Mouse (Mus musculus) small intestine, adult 2 months (tissue): ENCODE results near the gene Fbxo42. TPM values are rescaled to one million over a fixed set of nuclear protein-coding genes. Genes with fewer than 3 reads are reported as not detected.

ENCODE experiments used
- H3K27ac ChIP-seq: fragments of 200-500 bp; 2 replicates; pipeline ENCODE4 v1.5.1; 2012; ENCODE audit warnings: low read depth, low read length, control low read depth, inconsistent platforms; ENCODE audit not compliant: insufficient read depth
- H3K27me3 ChIP-seq: fragments of 200-500 bp; 2 replicates; pipeline ENCODE4 v1.6.1; 2012; ENCODE audit warnings: mild to moderate bottlenecking, moderate library complexity, low read length, inconsistent platforms; ENCODE audit not compliant: control insufficient read depth, insufficient read depth
- H3K36me3 ChIP-seq: fragments of 200-500 bp; 2 replicates; pipeline ENCODE4 v1.6.1; 2012; ENCODE audit warnings: mild to moderate bottlenecking, low read length, control low read depth, inconsistent platforms; ENCODE audit not compliant: control insufficient read depth, insufficient read depth
- H3K4me1 ChIP-seq: fragments of 200-500 bp; 2 replicates; pipeline ENCODE4 v1.6.1; 2012; ENCODE audit warnings: low read length, inconsistent platforms, mixed read lengths; ENCODE audit not compliant: control insufficient read depth, insufficient read depth, insufficient read length
- H3K4me3 ChIP-seq: fragments of 200-500 bp; 2 replicates; pipeline ENCODE4 v1.5.1; 2012; ENCODE audit warnings: low read depth, mild to moderate bottlenecking, control low read depth, inconsistent platforms, low read length, moderate library complexity
- CTCF ChIP-seq: fragments of 200-500 bp; IDR thresholded peaks from 2 replicates; pipeline ENCODE4 v1.5.1; 2012; ENCODE audit warnings: low read depth, mild to moderate bottlenecking, control low read depth, inconsistent platforms, low read length, moderate library complexity, mixed read lengths; ENCODE audit not compliant: insufficient replicate concordance, insufficient read length; ENCODE audit errors: extremely low read depth
- POLR2A ChIP-seq: fragments of 200-500 bp; IDR thresholded peaks from 2 replicates; pipeline ENCODE4 v1.6.1; 2012; ENCODE audit warnings: low read depth, mild to moderate bottlenecking, control low read depth, inconsistent platforms, low read length, moderate library complexity
- WGBS: fragments of 180-500 bp; shearing (Covaris S2); methylation state at CpG from one replicate; pipeline ENCODE4 v1.1.7; 2018; 5-methylcytosine and 5-hydroxymethylcytosine counted together
- polyA plus RNA-seq: library from polyadenylated mRNA; depleted of rRNA; stranded (reverse); fragments of >200 nt; gene quantifications from 2 replicates; pipeline ENCODE4 v1.2.3, GENCODE M21; 2012

The Fbxo42 gene
- polyA plus RNA-seq, 1 experiment: 13.1 TPM

DNA sequence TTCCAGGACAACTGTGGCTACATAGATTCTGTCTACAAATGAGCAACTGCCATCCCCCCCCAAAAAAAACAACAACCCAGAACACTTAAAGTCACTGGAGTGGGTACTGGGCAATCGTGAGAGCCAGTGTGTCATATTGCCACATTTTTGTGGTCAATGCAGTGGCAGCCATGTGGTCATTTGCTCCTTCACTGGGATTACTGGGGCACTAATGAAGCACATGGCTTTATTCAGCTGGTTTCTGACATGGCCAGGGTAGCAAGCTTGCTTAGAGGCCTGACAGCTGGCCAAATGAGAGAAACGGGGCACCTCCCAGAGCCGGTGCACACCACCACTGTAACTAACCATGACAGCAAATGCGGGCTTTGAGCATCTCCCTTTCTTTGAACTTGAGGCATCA lies 30.8 kb downstream of the Fbxo42 start:
- Histone ChIP-seq H3K27ac (no peak overlapping the region), H3K4me1 (no peaks in the 10 kb centered on the region), H3K36me3 (peaks cover 20% of the 10 kb centered on the region), H3K27me3 (no peaks in the 10 kb centered on the region), H3K4me3 (no peak overlapping the region)
- WGBS: 88% methylated on average over 4 of the region's 4 CpGs
- TF ChIP-seq CTCF (no peak), POLR2A (no peak)

DNA sequence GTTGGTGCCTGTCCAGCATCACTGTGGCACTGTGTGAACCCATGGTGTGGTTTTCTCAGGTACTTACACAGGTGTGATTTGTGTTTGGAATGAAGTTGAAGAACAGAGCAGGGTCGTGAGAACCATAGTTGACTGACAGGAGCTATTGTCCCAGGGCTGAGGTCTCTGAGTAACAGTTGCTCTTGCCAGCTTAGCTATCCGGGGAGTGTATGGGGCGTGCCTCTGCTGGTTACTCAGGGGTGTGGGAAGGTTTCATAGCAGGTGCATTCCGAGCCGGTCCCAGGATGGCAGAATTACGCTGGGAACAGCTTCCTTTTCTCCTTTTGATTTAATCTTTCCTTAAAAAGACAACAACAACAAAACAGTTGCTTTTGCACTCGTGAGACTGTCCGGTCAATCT lies 33.1 kb downstream of the Fbxo42 start:
- peaks cover 20% of the 10 kb centered on the region for H3K36me3 ChIP-seq
- H3K4me1 ChIP-seq: no peaks in the 10 kb centered on the region
- WGBS: 64% methylated on average over 8 of the region's 8 CpGs
- H3K27ac ChIP-seq: no peak overlapping the region
- H3K4me3 ChIP-seq: no peak overlapping the region
- TF ChIP-seq POLR2A: no peak
- no peak for TF ChIP-seq CTCF
- no peaks in the 10 kb centered on the region for H3K27me3 ChIP-seq

DNA sequence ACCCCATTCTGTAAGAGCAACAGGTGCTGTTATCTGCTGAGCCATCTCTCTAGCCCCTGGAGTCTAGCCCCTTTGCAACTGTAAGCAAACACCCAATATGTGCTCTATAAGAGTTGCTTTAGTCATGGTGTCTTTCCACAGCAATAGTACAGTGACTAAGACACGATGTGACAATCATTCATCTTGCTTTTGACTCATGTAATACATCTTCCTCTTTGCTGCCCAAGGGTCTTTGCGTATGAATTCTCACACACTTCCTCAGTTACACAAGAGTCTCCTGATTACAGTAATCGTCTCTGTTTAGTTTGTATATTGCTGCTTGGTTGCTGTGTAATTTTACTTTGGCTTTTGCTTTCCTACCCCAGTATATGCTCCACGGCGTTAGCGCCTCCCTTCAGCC lies 34.3 kb downstream of the Fbxo42 start:
- 87% methylated on average over 6 of the region's 6 CpGs for WGBS
- peaks cover 18% of the 10 kb centered on the region for H3K36me3 ChIP-seq
- H3K4me3 ChIP-seq: no peak overlapping the region
- no peaks in the 10 kb centered on the region for H3K4me1 ChIP-seq
- H3K27me3 ChIP-seq: no peaks in the 10 kb centered on the region
- TF ChIP-seq POLR2A (no peak), CTCF (no peak)
- H3K27ac ChIP-seq: no peak overlapping the region

DNA sequence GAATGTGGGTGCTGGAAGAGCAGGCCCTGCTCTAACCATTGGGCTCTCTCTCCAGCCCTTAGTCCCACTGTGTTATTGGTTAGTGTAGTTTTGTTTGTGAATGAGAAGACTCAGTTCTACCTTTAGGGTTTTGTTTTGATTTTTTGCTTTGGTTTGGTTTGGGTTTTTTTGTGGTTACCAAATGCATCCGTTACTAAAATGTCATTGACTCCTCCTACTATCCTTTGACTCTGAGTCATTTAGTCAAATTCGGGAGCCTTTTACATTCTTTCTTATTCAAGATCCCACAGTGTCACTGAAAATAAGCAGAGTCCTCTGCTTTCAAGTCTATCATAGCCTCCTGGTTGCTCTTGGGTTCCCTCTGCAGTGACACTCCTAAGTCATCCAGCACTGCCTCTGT lies 36.2 kb downstream of the Fbxo42 start:
- 80% methylated on average over 2 of the region's 2 CpGs for WGBS
- no peak for TF ChIP-seq POLR2A
- TF ChIP-seq CTCF: no peak
- no peak overlapping the region for H3K4me3 ChIP-seq
- no peak overlapping the region for H3K27ac ChIP-seq
- H3K36me3 ChIP-seq: peaks cover 19% of the 10 kb centered on the region
- H3K4me1 ChIP-seq: no peaks in the 10 kb centered on the region
- H3K27me3 ChIP-seq: no peaks in the 10 kb centered on the region

DNA sequence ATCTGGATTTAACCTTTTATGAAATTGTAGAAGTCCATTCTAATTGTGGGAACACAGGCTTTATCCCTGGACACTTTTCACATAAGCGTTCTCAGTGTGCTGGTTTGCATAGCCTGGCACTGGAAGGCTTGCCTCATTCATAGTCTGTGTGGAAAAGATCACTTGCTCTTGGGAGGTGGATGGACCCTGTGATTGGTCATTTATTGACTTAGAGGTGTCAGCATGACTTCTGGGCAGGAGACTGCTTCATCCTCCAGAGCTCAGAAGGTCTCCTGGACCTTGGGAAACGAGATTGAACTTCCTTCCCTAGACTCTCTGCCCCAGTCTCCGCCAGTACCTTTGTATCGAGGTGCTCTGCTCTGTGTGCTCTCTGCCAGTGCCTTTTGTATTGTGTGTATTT lies 36.7 kb downstream of the Fbxo42 start:
- H3K4me1 ChIP-seq: no peaks in the 10 kb centered on the region
- WGBS: 90% methylated on average over 4 of the region's 4 CpGs
- H3K27ac ChIP-seq: no peak overlapping the region
- no peaks in the 10 kb centered on the region for H3K27me3 ChIP-seq
- H3K36me3 ChIP-seq: peaks cover 18% of the 10 kb centered on the region
- H3K4me3 ChIP-seq: no peak overlapping the region
- no peak for TF ChIP-seq CTCF
- no peak for TF ChIP-seq POLR2A

DNA sequence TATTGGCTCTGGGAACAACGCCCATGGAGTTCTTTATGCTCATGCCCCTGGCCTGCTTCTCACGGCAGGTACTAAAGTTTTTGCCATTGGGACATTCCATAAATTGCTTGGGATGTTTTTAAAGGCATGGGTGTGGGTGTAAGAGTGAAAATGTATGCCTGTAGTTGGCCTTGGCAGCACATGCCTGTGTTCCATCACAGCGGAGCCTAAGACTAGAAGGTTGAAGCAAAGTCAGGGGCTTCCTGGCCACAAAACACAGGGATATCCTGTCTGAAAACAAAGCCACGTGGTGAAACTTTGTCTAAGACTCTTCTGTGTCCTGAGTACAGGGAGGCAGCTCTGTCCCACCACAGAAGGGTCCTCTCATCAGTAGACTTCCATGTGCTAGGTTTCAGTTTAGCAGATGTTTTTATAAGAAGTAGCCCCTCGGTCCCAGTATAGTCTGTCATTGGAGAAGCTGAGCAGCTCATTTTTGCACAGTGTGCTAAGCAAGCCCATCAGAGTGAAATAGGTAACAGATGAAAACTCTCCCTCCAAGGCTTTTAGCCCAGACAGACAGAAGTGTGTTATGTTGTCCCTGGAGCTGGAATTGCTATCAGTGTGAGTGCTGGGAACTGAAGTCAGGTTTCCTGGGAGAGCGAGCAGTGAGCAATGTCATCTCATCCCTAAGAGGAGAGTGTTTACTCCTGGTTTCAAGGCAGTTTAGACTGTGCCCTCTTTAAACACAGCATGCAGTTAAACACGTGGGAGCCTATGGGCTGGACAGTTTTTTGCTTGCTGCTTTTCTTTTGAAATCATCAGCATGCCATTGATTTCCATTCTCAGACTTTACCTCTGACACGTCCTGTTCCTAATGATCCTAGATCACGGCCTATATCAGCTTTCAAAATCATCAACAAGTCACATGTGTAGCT lies 39.5 kb downstream of the Fbxo42 start:
- 58% methylated on average over 9 of the region's 9 CpGs for WGBS
- H3K36me3 ChIP-seq: peaks cover 18% of the 10 kb centered on the region
- H3K27me3 ChIP-seq: no peaks in the 10 kb centered on the region
- no peak overlapping the region for H3K27ac ChIP-seq
- no peaks in the 10 kb centered on the region for H3K4me1 ChIP-seq
- H3K4me3 ChIP-seq: no peak overlapping the region
- TF ChIP-seq POLR2A (no peak), CTCF (no peak)

DNA sequence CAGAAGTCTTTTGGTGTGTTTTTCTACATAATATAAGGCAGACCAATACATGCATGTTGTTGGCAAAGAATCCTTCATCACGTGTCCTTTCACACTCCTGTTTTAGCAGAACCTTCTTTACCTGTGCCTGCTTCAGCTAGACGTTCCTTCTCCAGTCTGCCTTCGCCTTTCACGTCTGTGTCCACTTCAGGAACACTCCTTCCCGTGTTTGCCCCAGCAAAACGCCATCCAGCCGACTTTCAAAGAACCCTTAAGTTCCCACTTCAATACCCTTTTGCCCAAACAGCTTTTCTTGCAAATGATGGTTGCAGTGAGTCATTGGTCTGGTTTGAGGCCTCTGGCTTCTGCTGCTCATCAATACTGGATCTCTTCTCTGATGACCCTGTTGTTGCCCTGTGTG lies 43.6 kb downstream of the Fbxo42 start:
- TF ChIP-seq CTCF: no peak
- no peak for TF ChIP-seq POLR2A
- peaks cover 39% of the 10 kb centered on the region for H3K36me3 ChIP-seq
- H3K27me3 ChIP-seq: no peaks in the 10 kb centered on the region
- 94% methylated on average over 7 of the region's 7 CpGs for WGBS
- no peak overlapping the region for H3K4me3 ChIP-seq
- no peak overlapping the region for H3K27ac ChIP-seq
- H3K4me1 ChIP-seq: no peaks in the 10 kb centered on the region

DNA sequence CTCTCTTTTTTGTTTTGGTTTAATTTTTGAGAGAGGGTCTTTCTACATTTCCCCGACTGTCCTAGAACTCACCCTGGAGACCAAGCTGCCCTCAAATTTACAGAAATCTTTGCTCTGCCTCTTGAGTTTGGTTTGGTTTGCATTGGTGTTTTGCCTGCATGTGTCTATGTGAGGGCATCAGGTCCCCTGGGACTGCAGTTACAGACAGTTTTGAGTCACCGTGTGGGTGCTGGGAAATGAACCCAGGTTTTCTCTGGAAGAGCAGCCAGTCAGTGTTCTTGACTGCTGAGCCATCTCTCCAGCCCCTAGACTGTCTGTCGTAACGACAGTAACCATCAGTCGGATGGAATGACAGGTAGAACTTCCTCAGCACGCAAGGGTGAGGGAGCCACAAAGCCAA lies 46.8 kb downstream of the Fbxo42 start:
- TF ChIP-seq POLR2A: no peak
- no peak for TF ChIP-seq CTCF
- Histone ChIP-seq H3K36me3 (peaks cover 49% of the 10 kb centered on the region), H3K4me3 (no peak overlapping the region), H3K27ac (no peak overlapping the region), H3K4me1 (peaks cover 9% of the 10 kb centered on the region; the same call in 1 of the 2 replicates), H3K27me3 (no peaks in the 10 kb centered on the region)
- WGBS: 92% methylated on average over 6 of the region's 6 CpGs
